Mouse (Mus musculus) neural tube, embryonic 14.5 days (tissue): ENCODE measurements around the gene Ano7. TPM values are rescaled to one million over a fixed set of nuclear protein-coding genes. Genes with fewer than 3 reads are reported as not detected.
A peak's percentile ranks its signal among the peaks of the same experiment; 100 is the strongest.
"Not testable (repeated sequence)": the region's sequence is repeated elsewhere in the genome, so short reads cannot be mapped to it uniquely, and the experiment has no call there.

Experiments
- ATAC-seq: fragments of 200-750 bp; cut with Nextera tagmentation; 2 replicates; pipeline ENCODE4 v1.8.0; 2017; ENCODE audit warnings: low read depth, mild to moderate bottlenecking, moderate TSS enrichment, moderate library complexity
- H3K27ac ChIP-seq: fragments of 300-500 bp; sonication (generic); 2 replicates; pipeline ENCODE4 v1.5.1; 2014; ENCODE audit warnings: low read depth, mild to moderate bottlenecking, control low read depth, low read length, moderate library complexity, mixed read lengths
- H3K27me3 ChIP-seq: fragments of 300-500 bp; sonication (generic); 2 replicates; pipeline ENCODE4 v1.6.1; 2014; ENCODE audit warnings: low read length; ENCODE audit not compliant: control insufficient read depth, insufficient read depth
- H3K36me3 ChIP-seq: fragments of 300-500 bp; sonication (generic); 2 replicates; pipeline ENCODE4 v1.6.1; 2014; ENCODE audit warnings: low read length, mixed read lengths; ENCODE audit not compliant: control insufficient read depth, insufficient read depth
- H3K4me1 ChIP-seq: fragments of 300-500 bp; sonication (generic); 2 replicates; pipeline ENCODE4 v1.6.1; 2014; ENCODE audit warnings: low read length; ENCODE audit not compliant: control insufficient read depth, insufficient read depth
- H3K4me2 ChIP-seq: fragments of 300-500 bp; sonication (generic); 2 replicates; pipeline ENCODE4 v1.6.1; 2014; ENCODE audit warnings: mild to moderate bottlenecking, low read depth, low read length, control low read depth
- H3K4me3 ChIP-seq: fragments of 300-500 bp; sonication (generic); 2 replicates; pipeline ENCODE4 v1.5.1; 2014; ENCODE audit warnings: low read depth, low read length, control low read depth, mixed read lengths
- H3K9ac ChIP-seq: fragments of 300-500 bp; sonication (generic); replicated peaks from 2 replicates; pipeline ENCODE4 v1.6.1; 2014; ENCODE audit warnings: low read depth, mild to moderate bottlenecking, control low read depth, low read length, mixed read lengths
- H3K9me3 ChIP-seq: fragments of 300-500 bp; sonication (generic); 2 replicates; pipeline ENCODE4 v1.6.1; 2016; ENCODE audit warnings: low read length; ENCODE audit not compliant: control insufficient read depth
- WGBS: fragments of 180-500 bp; shearing (Covaris S2); extraction: QIAGEN DNeasy Blood & Tissue Kit; methylation state at CpG from one replicate; pipeline ENCODE4 v1.1.7; 2014; 5-methylcytosine and 5-hydroxymethylcytosine counted together
- microRNA-seq: library from miRNA; unstranded; fragments of <30 nt; microRNA quantifications from one replicate; pipeline ENCODE4, GENCODE M21; 2016
- polyA plus RNA-seq: library from polyadenylated mRNA; unstranded; fragments of >200 nt; fragmentation: Nextera tagmentation; extraction: Ambion mirVana; gene quantifications from 2 replicates; pipeline ENCODE4 v1.2.1, GENCODE M21; 2014

Ano7 gene
- polyA plus RNA-seq, 1 experiment from 2014 or later = 1.1 TPM

GRCm38 (mm10) chr1:93439321-93439720 is 65.6 kb downstream of the Ano7 start:
- no peaks in the 10 kb centered on the region for H3K27me3 ChIP-seq
- no peak overlapping the region for H3K9ac ChIP-seq
- H3K4me1 ChIP-seq = peaks cover 5% of the 10 kb centered on the region
- 98% methylated on average over 1 of the region's 1 CpGs for WGBS
- no peaks in the 10 kb centered on the region for H3K9me3 ChIP-seq
- no peak overlapping the region for H3K4me2 ChIP-seq
- no peak overlapping the region for H3K4me3 ChIP-seq
- peaks cover 11% of the 10 kb centered on the region; the same call in 1 of the 2 replicates for H3K36me3 ChIP-seq
- ATAC-seq = no peak
- H3K27ac ChIP-seq = no peak overlapping the region

- peak overlapping the region; percentile 56 for H3K4me3 ChIP-seq
- peak; percentile 77 for ATAC-seq
- H3K9me3 ChIP-seq = no peaks in the 10 kb centered on the region
- H3K36me3 ChIP-seq = no peaks in the 10 kb centered on the region
- WGBS = 7% methylated on average over 18 of the region's 18 CpGs
- peak overlapping the region; percentile 94 for H3K4me2 ChIP-seq
- H3K9ac ChIP-seq = peak overlapping the region; percentile 65
- peaks cover 15% of the 10 kb centered on the region for H3K4me1 ChIP-seq
- no peak overlapping the region; the same call in 1 of the 2 replicates for H3K27ac ChIP-seq
- no peaks in the 10 kb centered on the region for H3K27me3 ChIP-seq
Measured at GRCm38 (mm10) chr1:93444405-93445110, 70.8 kb downstream of the Ano7 start.

GRCm38 (mm10) chr1:93445111-93445821 is 71.5 kb downstream of the Ano7 start:
- no peaks in the 10 kb centered on the region for H3K9me3 ChIP-seq
- H3K4me1 ChIP-seq = peaks cover 15% of the 10 kb centered on the region
- no peaks in the 10 kb centered on the region for H3K27me3 ChIP-seq
- peak overlapping the region; percentile 65 for H3K9ac ChIP-seq
- H3K36me3 ChIP-seq = no peaks in the 10 kb centered on the region
- peak overlapping the region; percentile 76 for H3K27ac ChIP-seq
- H3K4me3 ChIP-seq = peak overlapping the region; percentile 56
- peak overlapping the region; percentile 94 for H3K4me2 ChIP-seq
- ATAC-seq = peak; percentile 94
- 0% methylated on average over 48 of the region's 84 CpGs for WGBS

- 18% methylated on average over 3 of the region's 3 CpGs for WGBS
Measured at GRCm38 (mm10) chr1:93445822-93446162, 72.1 kb downstream of the Ano7 start.

GRCm38 (mm10) chr1:93450118-93450517 is 76.4 kb downstream of the Ano7 start:
- not testable (repeated sequence) for H3K4me1 ChIP-seq, H3K9ac ChIP-seq, H3K9me3 ChIP-seq, H3K27me3 ChIP-seq, ATAC-seq, H3K36me3 ChIP-seq, H3K4me3 ChIP-seq, H3K4me2 ChIP-seq, H3K27ac ChIP-seq
- 79% methylated on average over 5 of the region's 5 CpGs for WGBS

More at GRCm38 (mm10) chr1:93445822-93446162, 72.1 kb downstream of the Ano7 start:
- H3K4me2 ChIP-seq = peak overlapping the region; percentile 94
- H3K4me3 ChIP-seq = peak overlapping the region; percentile 56
- H3K4me1 ChIP-seq = peaks cover 15% of the 10 kb centered on the region
- H3K9me3 ChIP-seq = no peaks in the 10 kb centered on the region
- ATAC-seq = no peak
- no peaks in the 10 kb centered on the region for H3K27me3 ChIP-seq
- H3K27ac ChIP-seq = 0 out of 2 replicates have a peak overlapping the region, but pooled peaks have one; percentile 76
- H3K36me3 ChIP-seq = no peaks in the 10 kb centered on the region
- H3K9ac ChIP-seq = peak overlapping the region; percentile 65

- Histone ChIP-seq H3K36me3 (no peaks in the 10 kb centered on the region), H3K9me3 (no peaks in the 10 kb centered on the region), H3K4me2 (no peak overlapping the region), H3K9ac (no peak overlapping the region), H3K27me3 (no peaks in the 10 kb centered on the region), H3K27ac (no peak overlapping the region), H3K4me3 (no peak overlapping the region), H3K4me1 (no peaks in the 10 kb centered on the region)
- ATAC-seq = no peak
Measured at GRCm38 (mm10) chr1:93453721-93454255, 80.1 kb downstream of the Ano7 start.

Small RNA genes within 50 kb of the gene (microRNA-seq; reads per million reads assigned to microRNA genes)
- gene Mir6345 = not detected
- gene Mir6902 = not detected

Other genes starting within 250 kb of the Ano7 start
- gene Agxt, start 238.7 kb upstream of the Ano7 start, polyA plus RNA-seq = not detected in 2 replicates
- gene 2310007B03Rik, start 213.0 kb upstream of the Ano7 start, polyA plus RNA-seq = not detected in 2 replicates
- gene Crocc2, start 205.2 kb upstream of the Ano7 start, polyA plus RNA-seq = 0.08 and 0.14 TPM in 2 replicates
- gene Sned1, start 138.1 kb upstream of the Ano7 start, polyA plus RNA-seq = 2.8 and 9.6 TPM in 2 replicates
- 31.2 and 31.6 TPM in 2 replicates for gene Mterf4, start 68.0 kb upstream of the Ano7 start, polyA plus RNA-seq
- gene Ppp1r7, start 31.1 kb upstream of the Ano7 start, polyA plus RNA-seq = 57.9 and 67.7 TPM in 2 replicates
- 4.6 and 5.7 TPM in 2 replicates for gene Pask, start 30.4 kb upstream of the Ano7 start, polyA plus RNA-seq
- 61.6 and 77.7 TPM in 2 replicates for gene Hdlbp, start 104.9 kb downstream of the Ano7 start, polyA plus RNA-seq
- 5.5 and 5.7 TPM in 2 replicates for gene Farp2, start 138.1 kb downstream of the Ano7 start, polyA plus RNA-seq